Mouse (Mus musculus) MEL (cell line): ENCODE data around the gene Ppcdc. TPM values are rescaled to one million over a fixed set of nuclear protein-coding genes. Genes with fewer than 3 reads are reported as not detected.

Experiments
- DNase-seq: peaks from one replicate; pipeline ENCODE4 v3.0.0; 2011; ENCODE audit warnings: low read depth, low spot score
- H3K27ac ChIP-seq: 2 replicates; pipeline ENCODE4 v1.5.1; 2012; ENCODE audit warnings: low read depth, mild to moderate bottlenecking, control low read depth, low read length, moderate library complexity; ENCODE audit not compliant: control insufficient read depth
- H3K27me3 ChIP-seq, 2 experiments: fragments of 150-350 bp in 1 of 2; sonication (generic) in 1 of 2; 2 replicates each; pipeline ENCODE4 v1.6.1; 2012; ENCODE audit warnings: low read length in 2 of 2, mild to moderate bottlenecking in 2 of 2, improper control_type of control experiment in 1 of 2, moderate library complexity in 1 of 2; ENCODE audit not compliant: insufficient read depth in 2 of 2, control insufficient read depth in 1 of 2
- H3K36me3 ChIP-seq, 2 experiments: 2 replicates each; pipeline ENCODE4 v1.6.1; 2012 to 2014; ENCODE audit warnings: low read length in 2 of 2, improper control_type of control experiment in 1 of 2, inconsistent platforms in 1 of 2, mild to moderate bottlenecking in 1 of 2; ENCODE audit not compliant: insufficient read depth in 2 of 2, control insufficient read depth in 1 of 2
- H3K4me1 ChIP-seq, 2 experiments: fragments of 150-350 bp in 1 of 2; sonication (generic) in 1 of 2; 2 replicates each; pipeline ENCODE4 v1.6.1; 2012; ENCODE audit warnings: low read length in 2 of 2, improper control_type of control experiment in 1 of 2, mild to moderate bottlenecking in 1 of 2; ENCODE audit not compliant: insufficient read depth in 2 of 2, control insufficient read depth in 1 of 2
- H3K4me3 ChIP-seq, 2 experiments: fragments of 150-350 bp in 1 of 2; sonication (generic) in 1 of 2; 2 replicates each; pipeline ENCODE4 v1.5.1; 2012; ENCODE audit warnings: low read depth in 2 of 2, low read length in 2 of 2, mild to moderate bottlenecking in 2 of 2, moderate library complexity in 2 of 2, control low read depth in 1 of 2, improper control_type of control experiment in 1 of 2; ENCODE audit not compliant: control insufficient read depth in 1 of 2, insufficient read depth in 1 of 2
- H3K79me2 ChIP-seq: 2 replicates; pipeline ENCODE4 v1.6.1; 2012; ENCODE audit warnings: mild to moderate bottlenecking, low read length, moderate library complexity; ENCODE audit not compliant: control insufficient read depth, poor library complexity, insufficient read depth
- H3K9ac ChIP-seq: 2 replicates; pipeline ENCODE4 v1.6.1; 2012; ENCODE audit warnings: low read depth, mild to moderate bottlenecking, control low read depth, low read length, moderate library complexity; ENCODE audit not compliant: control insufficient read depth, poor library complexity, severe bottlenecking
- H3K9me3 ChIP-seq: fragments of 150-350 bp; sonication (generic); replicated peaks from 2 replicates; pipeline ENCODE4 v1.6.1; 2012; ENCODE audit warnings: mild to moderate bottlenecking, low read length, improper control_type of control experiment, moderate library complexity; ENCODE audit not compliant: insufficient read depth
- BHLHE40 ChIP-seq: IDR thresholded peaks from 2 replicates; pipeline ENCODE4 v1.6.1; 2012; ENCODE audit warnings: low read depth, mild to moderate bottlenecking, inconsistent platforms, low read length, improper control_type of control experiment, borderline replicate concordance
- CHD1 ChIP-seq: IDR thresholded peaks from 2 replicates; pipeline ENCODE4 v1.6.1; 2012; ENCODE audit warnings: low read depth, mild to moderate bottlenecking, inconsistent platforms, low read length, improper control_type of control experiment
- CHD2 ChIP-seq: IDR thresholded peaks from 2 replicates; pipeline ENCODE4 v1.6.1; 2011; ENCODE audit warnings: low read length, improper control_type of control experiment
- CTCF ChIP-seq, 3 experiments: IDR thresholded peaks in 2 of 3; conservative IDR thresholded peaks in 1 of 3; 2 replicates each; pipeline ENCODE4 v1.5.1; 2011 to 2012; ENCODE audit warnings: low read length in 3 of 3, low read depth in 2 of 3, mild to moderate bottlenecking in 2 of 3, improper control_type of control experiment in 1 of 3, inconsistent platforms in 1 of 3, mixed read lengths in 1 of 3, moderate library complexity in 1 of 3; ENCODE audit not compliant: control insufficient read depth in 1 of 3, insufficient read depth in 1 of 3, poor library complexity in 1 of 3, severe bottlenecking in 1 of 3
- E2F4 ChIP-seq: IDR thresholded peaks from 2 replicates; pipeline ENCODE4 v1.6.1; 2011; ENCODE audit warnings: low read depth, low read length, improper control_type of control experiment, borderline replicate concordance
- ELF1 ChIP-seq: IDR thresholded peaks from 2 replicates; pipeline ENCODE4 v1.6.1; 2014; ENCODE audit warnings: low read depth, mild to moderate bottlenecking, inconsistent platforms, low read length, improper control_type of control experiment, moderate library complexity
- EP300 ChIP-seq, 2 experiments: IDR thresholded peaks; 2 replicates each; pipeline ENCODE4 v1.6.1; 2011; ENCODE audit warnings: improper control_type of control experiment in 2 of 2, low read length in 2 of 2, low read depth in 1 of 2, mild to moderate bottlenecking in 1 of 2
- ETS1 ChIP-seq: IDR thresholded peaks from 2 replicates; pipeline ENCODE4 v1.6.1; 2012; ENCODE audit warnings: low read depth, mild to moderate bottlenecking, inconsistent platforms, low read length, improper control_type of control experiment, moderate library complexity
- GABPA ChIP-seq: IDR thresholded peaks from 2 replicates; pipeline ENCODE4 v1.6.1; 2012; ENCODE audit warnings: low read depth, mild to moderate bottlenecking, inconsistent platforms, low read length, improper control_type of control experiment, moderate library complexity
- GATA1 ChIP-seq: IDR thresholded peaks from 2 replicates; pipeline ENCODE4 v1.6.1; 2011; ENCODE audit warnings: low read depth, low read length, improper control_type of control experiment
- HCFC1 ChIP-seq: IDR thresholded peaks from 2 replicates; pipeline ENCODE4 v1.6.1; 2012; ENCODE audit warnings: low read depth, mild to moderate bottlenecking, inconsistent platforms, low read length, improper control_type of control experiment, moderate library complexity
- JUND ChIP-seq: IDR thresholded peaks from 2 replicates; pipeline ENCODE4 v1.6.1; 2011; ENCODE audit warnings: low read depth, mild to moderate bottlenecking, improper control_type of control experiment, low read length
- KAT2A ChIP-seq: conservative IDR thresholded peaks from 2 replicates; pipeline ENCODE4 v1.6.1; 2012; ENCODE audit warnings: low read depth, low read length, improper control_type of control experiment, inconsistent platforms
- MAFK ChIP-seq: IDR thresholded peaks from 2 replicates; pipeline ENCODE4 v1.6.1; 2011; ENCODE audit warnings: low read depth, mild to moderate bottlenecking, low read length, improper control_type of control experiment, borderline replicate concordance
- MAX ChIP-seq: IDR thresholded peaks from 2 replicates; pipeline ENCODE4 v1.6.1; 2011; ENCODE audit warnings: low read length, improper control_type of control experiment
- MAZ ChIP-seq: IDR thresholded peaks from 2 replicates; pipeline ENCODE4 v1.6.1; 2012; ENCODE audit warnings: low read depth, mild to moderate bottlenecking, inconsistent platforms, low read length, improper control_type of control experiment
- MEF2A ChIP-seq: IDR thresholded peaks from 2 replicates; pipeline ENCODE4 v1.6.1; 2014; ENCODE audit warnings: low read depth, mild to moderate bottlenecking, inconsistent platforms, low read length, improper control_type of control experiment; ENCODE audit not compliant: poor library complexity, insufficient replicate concordance, severe bottlenecking; ENCODE audit errors: extremely low read depth
- MXI1 ChIP-seq: IDR thresholded peaks from 2 replicates; pipeline ENCODE4 v1.6.1; 2011; ENCODE audit warnings: mild to moderate bottlenecking, low read depth, low read length, improper control_type of control experiment
- MYB ChIP-seq: IDR thresholded peaks from 2 replicates; pipeline ENCODE4 v1.6.1; 2011; ENCODE audit warnings: mild to moderate bottlenecking, low read depth, low read length, improper control_type of control experiment
- MYC ChIP-seq: IDR thresholded peaks from 2 replicates; pipeline ENCODE4 v1.6.1; 2011; ENCODE audit warnings: low read depth, mild to moderate bottlenecking, low read length, improper control_type of control experiment, moderate library complexity
- NELFE ChIP-seq: IDR thresholded peaks from 2 replicates; pipeline ENCODE4 v1.6.1; 2011; ENCODE audit warnings: low read depth, low read length, improper control_type of control experiment
- NRF1 ChIP-seq: IDR thresholded peaks from 2 replicates; pipeline ENCODE4 v1.6.1; 2014; ENCODE audit warnings: low read depth, mild to moderate bottlenecking, inconsistent platforms, low read length, improper control_type of control experiment, moderate library complexity; ENCODE audit not compliant: poor library complexity, insufficient read depth, severe bottlenecking
- POLR2A ChIP-seq, 2 experiments: IDR thresholded peaks; 2 replicates each; pipeline ENCODE4 v1.6.1; 2011 to 2012; ENCODE audit warnings: low read length in 2 of 2, mild to moderate bottlenecking in 2 of 2, control low read depth in 1 of 2, improper control_type of control experiment in 1 of 2, low read depth in 1 of 2, moderate library complexity in 1 of 2; ENCODE audit not compliant: control insufficient read depth in 1 of 2, insufficient read depth in 1 of 2, poor library complexity in 1 of 2
- POLR2AphosphoS2 ChIP-seq: IDR thresholded peaks from 2 replicates; pipeline ENCODE4 v1.6.1; 2011; ENCODE audit warnings: low read length, improper control_type of control experiment
- POLR2AphosphoS5 ChIP-seq: IDR thresholded peaks from 2 replicates; pipeline ENCODE4 v1.6.1; 2012; ENCODE audit warnings: low read depth, borderline replicate concordance, mild to moderate bottlenecking, inconsistent platforms, low read length, moderate library complexity, mixed read lengths
- RAD21 ChIP-seq: IDR thresholded peaks from 2 replicates; pipeline ENCODE4 v1.6.1; 2011; ENCODE audit warnings: mild to moderate bottlenecking, low read depth, low read length, improper control_type of control experiment
- RCOR1 ChIP-seq: IDR thresholded peaks from 2 replicates; pipeline ENCODE4 v1.6.1; 2012; ENCODE audit warnings: low read depth, mild to moderate bottlenecking, inconsistent platforms, low read length, improper control_type of control experiment
- SIN3A ChIP-seq: IDR thresholded peaks from 2 replicates; pipeline ENCODE4 v1.6.1; 2012; ENCODE audit warnings: low read length, improper control_type of control experiment, inconsistent platforms
- SMC3 ChIP-seq: IDR thresholded peaks from 2 replicates; pipeline ENCODE4 v1.6.1; 2011; ENCODE audit warnings: low read depth, low read length, improper control_type of control experiment
- TAL1 ChIP-seq: IDR thresholded peaks from 2 replicates; pipeline ENCODE4 v1.6.1; 2012; ENCODE audit warnings: mild to moderate bottlenecking, inconsistent platforms, low read length, moderate library complexity, mixed read lengths
- TCF12 ChIP-seq: IDR thresholded peaks from 2 replicates; pipeline ENCODE4 v1.6.1; 2014; ENCODE audit warnings: low read depth, mild to moderate bottlenecking, inconsistent platforms, low read length, improper control_type of control experiment, moderate library complexity
- UBTF ChIP-seq: IDR thresholded peaks from 2 replicates; pipeline ENCODE4 v1.6.1; 2012; ENCODE audit warnings: low read depth, mild to moderate bottlenecking, inconsistent platforms, low read length, improper control_type of control experiment, moderate library complexity, borderline replicate concordance; ENCODE audit not compliant: insufficient read depth
- USF1 ChIP-seq: IDR thresholded peaks from 2 replicates; pipeline ENCODE4 v1.6.1; 2014; ENCODE audit warnings: low read depth, mild to moderate bottlenecking, inconsistent platforms, low read length, improper control_type of control experiment, moderate library complexity
- USF2 ChIP-seq, 2 experiments: IDR thresholded peaks; 2 replicates each; pipeline ENCODE4 v1.6.1; 2011 to 2012; ENCODE audit warnings: improper control_type of control experiment in 2 of 2, low read length in 2 of 2, borderline replicate concordance in 1 of 2, inconsistent platforms in 1 of 2, low read depth in 1 of 2, mild to moderate bottlenecking in 1 of 2; ENCODE audit not compliant: insufficient read depth in 1 of 2
- ZC3H11A ChIP-seq: IDR thresholded peaks from 2 replicates; pipeline ENCODE4 v1.6.1; 2012; ENCODE audit warnings: low read depth, mild to moderate bottlenecking, inconsistent platforms, low read length, improper control_type of control experiment
- ZKSCAN1 ChIP-seq: IDR thresholded peaks from 2 replicates; pipeline ENCODE4 v1.6.1; 2012; ENCODE audit warnings: low read depth, mild to moderate bottlenecking, inconsistent platforms, low read length, improper control_type of control experiment, moderate library complexity
- ZNF384 ChIP-seq: IDR thresholded peaks from 2 replicates; pipeline ENCODE4 v1.6.1; 2012; ENCODE audit warnings: low read depth, mild to moderate bottlenecking, inconsistent platforms, low read length, improper control_type of control experiment
- polyA plus RNA-seq, 2 experiments: library from polyadenylated mRNA; stranded (reverse) in 1 of 2; unstranded in 1 of 2; fragments of >175 nt in 1 of 2; fragments of >200 nt in 1 of 2; gene quantifications; 2 replicates each; pipeline versions ENCODE4 v1.2.1 to v1.2.4; 2012; ENCODE audit warnings: low replicate concordance in 2 of 2, low read depth in 1 of 2; ENCODE audit not compliant: insufficient read length in 2 of 2, insufficient read depth in 1 of 2, missing spikeins in 1 of 2
- total RNA-seq: library from RNA; depleted of rRNA; stranded (reverse); fragments of 300-350 nt; gene quantifications from 2 replicates; pipeline ENCODE4 v1.2.3, GENCODE M21; 2012

The Ppcdc gene
- total and polyA plus RNA-seq, 3 experiments: 20.2 to 23.3 TPM; not detected in 1

DNA sequence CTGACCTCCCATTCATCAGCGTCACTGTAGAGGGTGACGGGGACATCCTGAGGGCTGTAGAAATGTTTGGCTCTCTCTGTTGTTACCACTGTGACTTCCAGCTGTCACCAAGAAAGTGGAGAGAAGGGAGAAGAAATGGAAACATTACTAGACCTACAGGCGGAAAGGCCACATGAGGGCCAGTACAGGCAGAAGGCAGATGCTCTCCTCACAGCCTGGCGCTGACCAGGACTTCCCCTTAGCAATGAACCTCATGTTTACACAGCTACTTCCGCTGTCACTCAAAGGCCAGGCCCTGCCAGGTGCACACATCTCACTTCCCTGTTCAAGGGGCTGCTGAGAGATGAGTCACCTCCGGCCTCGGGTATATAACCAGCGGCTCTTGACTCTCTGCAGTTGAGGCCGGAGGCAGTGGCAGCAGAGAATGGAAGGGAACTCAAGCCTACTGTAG lies 18.8 kb downstream of the Ppcdc start:
- no peaks in the 10 kb centered on the region for H3K9me3 ChIP-seq
- peak overlapping the region; percentile 93 for H3K27ac ChIP-seq
- peak overlapping the region; percentile 64 for H3K9ac ChIP-seq
- no peaks in the 10 kb centered on the region for H3K79me2 ChIP-seq
- H3K27me3 ChIP-seq: no peaks in the 10 kb centered on the region
- peak; percentile 96 for DNase-seq
- peak overlapping the region; percentile 2 to 28; a peak in 3 of 4 replicates for H3K4me3 ChIP-seq
- peaks cover 0 to 18% of the 10 kb centered on the region in 2 experiments; a peak in 3 of 4 replicates for H3K36me3 ChIP-seq
- H3K4me1 ChIP-seq: peaks cover 6 to 18% of the 10 kb centered on the region in 2 experiments
- TF ChIP-seq ZNF384 (no peak), KAT2A (no peak), NELFE (no peak), CTCF (IDR thresholded peaks at IDR 0.05 in 2 of 3, conservative IDR thresholded peaks at IDR 0.05 in 1 of 3; ENCODE audit: control insufficient read depth in 1 of 3, insufficient read depth in 1 of 3, low read depth in 2 of 3, low read length in 3 of 3, poor library complexity in 1 of 3, severe bottlenecking in 1 of 3) (no peak), EP300 (IDR thresholded peaks at IDR 0.05; ENCODE audit: low read depth in 1 of 2, low read length in 2 of 2) (peak; percentile 92 to 95), MAFK (no peak), NRF1 (no peak), E2F4 (no peak), POLR2AphosphoS2 (no peak), MYC (peak; percentile 77; the same call in 1 of the 2 replicates), MEF2A (no peak), MAX (no peak), ELF1 (peak; percentile 79), USF1 (no peak), TCF12 (peak; percentile 97), HCFC1 (0 out of 2 replicates have a peak, but pooled peaks have one; percentile 49), RCOR1 (peak; percentile 62; the same call in 1 of the 2 replicates), CHD2 (no peak), ZC3H11A (no peak), ETS1 (peak; percentile 96), MAZ (peak; percentile 63; the same call in 1 of the 2 replicates), MYB (no peak), SIN3A (peak; percentile 71), GATA1 (peak; percentile 29; the same call in 1 of the 2 replicates), POLR2AphosphoS5 (0 out of 2 replicates have a peak, but pooled peaks have one; percentile 27), JUND (peak; percentile 87), UBTF (no peak), POLR2A (IDR thresholded peaks at IDR 0.05; ENCODE audit: control insufficient read depth in 1 of 2, insufficient read depth in 1 of 2, low read depth in 1 of 2, low read length in 2 of 2, poor library complexity in 1 of 2) (peak in 1 of 2 experiments; percentile 42; a peak in 2 of 4 replicates), SMC3 (no peak), USF2 (IDR thresholded peaks at IDR 0.05; ENCODE audit: borderline replicate concordance in 1 of 2, insufficient read depth in 1 of 2, low read depth in 1 of 2, low read length in 2 of 2) (no peak), RAD21 (no peak), MXI1 (no peak), ZKSCAN1 (no peak), GABPA (no peak), BHLHE40 (no peak), CHD1 (no peak), TAL1 (peak; percentile 95)
